Mouse (Mus musculus) midbrain, embryonic 14.5 days (tissue): ENCODE results near the gene Kmo. TPM values are rescaled to one million over a fixed set of nuclear protein-coding genes. Genes with fewer than 3 reads are reported as not detected.

ENCODE experiments used
- ATAC-seq: fragments of 200-750 bp; cut with Nextera tagmentation; 2 replicates; pipeline ENCODE4 v1.8.0; 2017; ENCODE audit warnings: moderate number of reproducible peaks, moderate library complexity; ENCODE audit not compliant: low FRiP score, low TSS enrichment
- DNase-seq: peaks from one replicate; pipeline ENCODE4 v3.0.0-alpha.2; 2015
- H3K27ac ChIP-seq: fragments of 300-500 bp; sonication (generic); replicated peaks from 2 replicates; pipeline ENCODE4 v1.5.1; 2014; ENCODE audit warnings: mild to moderate bottlenecking, low read depth, low read length, moderate library complexity
- H3K27me3 ChIP-seq: fragments of 300-500 bp; sonication (generic); 2 replicates; pipeline ENCODE4 v1.6.1; 2014; ENCODE audit warnings: low read length, control low read depth, mixed read lengths; ENCODE audit not compliant: control insufficient read depth, insufficient read depth
- H3K36me3 ChIP-seq: fragments of 300-500 bp; sonication (generic); 2 replicates; pipeline ENCODE4 v1.6.1; 2014; ENCODE audit warnings: low read length, control low read depth; ENCODE audit not compliant: control insufficient read depth, insufficient read depth
- H3K4me1 ChIP-seq: fragments of 300-500 bp; sonication (generic); 2 replicates; pipeline ENCODE4 v1.6.1; 2014; ENCODE audit warnings: mild to moderate bottlenecking, antibody characterized with exemption, low read length, control low read depth; ENCODE audit not compliant: control insufficient read depth, insufficient read depth
- H3K4me2 ChIP-seq: fragments of 300-500 bp; sonication (generic); 2 replicates; pipeline ENCODE4 v1.6.1; 2014; ENCODE audit warnings: mild to moderate bottlenecking, low read length, moderate library complexity
- H3K4me3 ChIP-seq: fragments of 300-500 bp; sonication (generic); replicated peaks from 2 replicates; pipeline ENCODE4 v1.5.1; 2014; ENCODE audit warnings: low read depth, low read length
- H3K9ac ChIP-seq: fragments of 300-500 bp; sonication (generic); replicated peaks from 2 replicates; pipeline ENCODE4 v1.6.1; 2014; ENCODE audit warnings: mild to moderate bottlenecking, low read length, moderate library complexity
- H3K9me3 ChIP-seq: fragments of 300-500 bp; sonication (generic); 2 replicates; pipeline ENCODE4 v1.6.1; 2016; ENCODE audit warnings: low read length, control low read depth, mixed read lengths; ENCODE audit not compliant: control insufficient read depth
- WGBS: fragments of 180-500 bp; shearing (Covaris S2); extraction: QIAGEN DNeasy Blood & Tissue Kit; methylation state at CpG from one replicate; pipeline ENCODE4 v1.1.7; 2014; 5-methylcytosine and 5-hydroxymethylcytosine counted together
- polyA plus RNA-seq: library from polyadenylated mRNA; unstranded; fragments of >200 nt; fragmentation: Nextera tagmentation; extraction: Ambion mirVana; gene quantifications from 2 replicates; pipeline ENCODE4 v1.2.1, GENCODE M21; 2014

Gene Kmo
- polyA plus RNA-seq, 1 experiment from 2014 or later: not detected

DNA sequence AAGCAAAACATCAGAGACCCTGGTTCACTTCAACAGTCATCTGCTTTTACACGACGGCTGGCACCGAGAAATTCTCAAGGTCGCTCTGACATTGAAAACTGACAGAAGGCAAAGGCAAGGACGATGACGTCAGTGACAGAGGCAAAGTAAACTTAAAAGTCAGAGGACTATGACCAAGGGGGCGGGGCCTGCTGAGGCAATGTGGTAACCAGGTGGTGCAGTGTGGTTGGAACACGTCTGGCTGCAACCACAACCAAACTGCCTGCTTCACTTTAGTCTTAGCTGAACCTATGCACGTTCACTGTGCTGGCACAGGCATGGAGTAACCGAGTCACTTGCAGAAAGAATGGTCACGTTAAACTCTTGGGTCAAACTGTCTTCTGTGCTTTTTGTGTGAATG, 17.9 kb upstream of the Kmo start:
- Histone ChIP-seq H3K27me3 (no peaks in the 10 kb centered on the region), H3K4me2 (no peak overlapping the region), H3K4me1 (no peaks in the 10 kb centered on the region), H3K36me3 (peaks cover 51% of the 10 kb centered on the region), H3K4me3 (no peak overlapping the region), H3K27ac (no peak overlapping the region), H3K9me3 (no peaks in the 10 kb centered on the region), H3K9ac (no peak overlapping the region)
- ATAC-seq: no peak
- WGBS: 92% methylated on average over 11 of the region's 11 CpGs
- DNase-seq: no peak

DNA sequence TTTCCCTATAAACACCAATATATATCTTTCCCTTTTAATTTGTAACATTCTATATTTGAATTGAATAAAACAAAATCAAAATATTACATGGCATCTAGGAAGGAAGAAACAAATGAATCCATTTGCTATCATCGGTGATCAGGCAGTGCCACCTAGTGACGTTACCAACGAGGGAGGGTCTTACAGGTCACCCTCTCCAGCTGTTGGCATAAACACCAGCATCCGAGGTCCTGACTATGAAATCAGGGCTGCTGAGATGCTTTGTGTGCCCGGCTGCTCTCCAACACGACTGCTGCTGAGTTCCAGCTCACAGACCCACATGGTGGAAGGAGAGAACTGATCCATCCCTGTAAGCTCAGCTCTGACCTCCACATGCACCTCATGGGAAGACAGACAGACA, 16.8 kb upstream of the Kmo start:
- H3K4me3 ChIP-seq: no peak overlapping the region
- peak; percentile 79 for DNase-seq
- H3K9me3 ChIP-seq: no peaks in the 10 kb centered on the region
- no peaks in the 10 kb centered on the region for H3K4me1 ChIP-seq
- no peak overlapping the region for H3K9ac ChIP-seq
- H3K4me2 ChIP-seq: no peak overlapping the region
- ATAC-seq: 0 out of 2 replicates have a peak, but pooled peaks have one; percentile 44
- no peaks in the 10 kb centered on the region for H3K27me3 ChIP-seq
- H3K27ac ChIP-seq: no peak overlapping the region
- 67% methylated on average over 6 of the region's 6 CpGs for WGBS
- peaks cover 62% of the 10 kb centered on the region for H3K36me3 ChIP-seq

- Histone ChIP-seq H3K27me3 (no peaks in the 10 kb centered on the region), H3K4me2 (no peak overlapping the region), H3K9me3 (no peaks in the 10 kb centered on the region), H3K36me3 (peaks cover 79% of the 10 kb centered on the region), H3K4me1 (no peaks in the 10 kb centered on the region), H3K27ac (no peak overlapping the region), H3K4me3 (no peak overlapping the region), H3K9ac (no peak overlapping the region)
- ATAC-seq (no peak), DNase-seq (no peak)
- 95% methylated on average over 6 of the region's 6 CpGs for WGBS
Observed at GRCm38 (mm10) chr1:175607308-175607707, 12.9 kb upstream of the Kmo start.

- ATAC-seq: no peak
- no peak overlapping the region for H3K4me3 ChIP-seq
- no peaks in the 10 kb centered on the region for H3K9me3 ChIP-seq
- peaks cover 79% of the 10 kb centered on the region for H3K36me3 ChIP-seq
- WGBS: 90% methylated on average over 18 of the region's 18 CpGs
- H3K27ac ChIP-seq: no peak overlapping the region
- H3K27me3 ChIP-seq: no peaks in the 10 kb centered on the region
- H3K9ac ChIP-seq: no peak overlapping the region
- no peaks in the 10 kb centered on the region for H3K4me1 ChIP-seq
- no peak overlapping the region for H3K4me2 ChIP-seq
- DNase-seq: no peak
Observed at GRCm38 (mm10) chr1:175607838-175608585, 12.2 kb upstream of the Kmo start.

GRCm38 (mm10) chr1:175608708-175609107, 11.5 kb upstream of the Kmo start:
- no peak for ATAC-seq
- no peak overlapping the region for H3K4me3 ChIP-seq
- H3K27me3 ChIP-seq: no peaks in the 10 kb centered on the region
- DNase-seq: no peak
- H3K4me2 ChIP-seq: no peak overlapping the region
- no peak overlapping the region for H3K27ac ChIP-seq
- H3K9ac ChIP-seq: no peak overlapping the region
- H3K9me3 ChIP-seq: no peaks in the 10 kb centered on the region
- peaks cover 79% of the 10 kb centered on the region for H3K36me3 ChIP-seq
- 96% methylated on average over 3 of the region's 3 CpGs for WGBS
- H3K4me1 ChIP-seq: no peaks in the 10 kb centered on the region

DNA sequence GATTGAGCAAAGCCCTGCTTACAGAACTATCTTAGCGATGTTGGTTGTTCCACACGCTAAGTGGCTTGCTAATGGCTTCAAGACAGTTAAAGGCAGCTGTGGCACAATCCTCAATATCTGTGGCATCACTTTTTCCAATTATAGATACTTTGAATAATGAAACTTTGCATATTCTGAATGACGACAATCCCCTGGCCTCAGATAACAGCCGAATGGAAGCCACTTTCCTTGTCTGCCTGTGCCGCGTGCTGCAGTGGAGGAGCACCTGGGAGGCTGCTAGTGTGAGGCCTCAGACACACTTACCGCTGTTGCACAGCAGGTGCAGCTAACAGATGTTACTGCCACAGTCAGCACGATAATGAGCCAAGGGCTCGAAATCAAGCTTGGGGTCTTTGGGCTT, 5.2 kb upstream of the Kmo start:
- no peaks in the 10 kb centered on the region for H3K4me1 ChIP-seq
- WGBS: 95% methylated on average over 9 of the region's 9 CpGs
- H3K27ac ChIP-seq: no peak overlapping the region
- no peak overlapping the region for H3K4me2 ChIP-seq
- H3K27me3 ChIP-seq: no peaks in the 10 kb centered on the region
- no peak for DNase-seq
- H3K4me3 ChIP-seq: no peak overlapping the region
- no peak overlapping the region for H3K9ac ChIP-seq
- ATAC-seq: no peak
- H3K9me3 ChIP-seq: no peaks in the 10 kb centered on the region
- peaks cover 77% of the 10 kb centered on the region for H3K36me3 ChIP-seq

- H3K27ac ChIP-seq: no peak overlapping the region
- H3K27me3 ChIP-seq: no peaks in the 10 kb centered on the region
- H3K9me3 ChIP-seq: no peaks in the 10 kb centered on the region
- DNase-seq (no peak), ATAC-seq (no peak)
- no peak overlapping the region for H3K4me3 ChIP-seq
- WGBS: 92% methylated on average over 6 of the region's 6 CpGs
- H3K4me2 ChIP-seq: no peak overlapping the region
- peaks cover 7% of the 10 kb centered on the region for H3K4me1 ChIP-seq
- peaks cover 4% of the 10 kb centered on the region; the same call in 1 of the 2 replicates for H3K36me3 ChIP-seq
- no peak overlapping the region for H3K9ac ChIP-seq
Observed at GRCm38 (mm10) chr1:175623656-175624055, 3.5 kb downstream of the Kmo start.

GRCm38 (mm10) chr1:175625257-175625879, 5.2 kb downstream of the Kmo start, which contains the start of gene Fh1:
Fh1 (minus strand) TSS chr1:175625635.
- Histone ChIP-seq H3K9me3 (no peaks in the 10 kb centered on the region), H3K4me2 (peak within 1 kb of the TSS; percentile 87), H3K9ac (peak within 1 kb of the TSS; percentile 92), H3K27me3 (no peaks in the 10 kb centered on the region), H3K36me3 (no peaks in the 10 kb centered on the region), H3K27ac (peak within 1 kb of the TSS; percentile 85), H3K4me3 (peak within 1 kb of the TSS; percentile 95), H3K4me1 (peaks cover 7% of the 10 kb centered on the region)
- ATAC-seq (peak; percentile 100), DNase-seq (peak; percentile 97)
- under 1% methylated on average over 58 of the region's 58 CpGs for WGBS
